Mouse (Mus musculus): ENCODE measurements at regions not wholly inside any gene's neighbourhood (a gene's known extent, or its start where the extent isn't known, plus 50 kb on each side); places are given as distances from the start of the nearest gene placed in this dataset.

GRCm38 (mm10) chr16:78707566-78707965 lies 131.1 kb upstream of the D16Ertd472e start:
- DNase-seq (ENCODE audit: extremely low read depth): no peak
- dilution Hi-C loops (cut with MboI; ENCODE audit: extremely low pct_ligation_motif_present, extremely low pct_unique_long_range_greater_than_20kb, low sequenced_read_pairs) (no loop called here), in situ Hi-C loops (cut with MboI; ENCODE audit: low pct_ligation_motif_present, low pct_unique_long_range_greater_than_20kb, low sequenced_read_pairs) (no loop called here)
- TF ChIP-seq PAX5 (IDR thresholded peaks at IDR 0.05; ENCODE audit: low read length) (no peak), HCFC1 (IDR thresholded peaks at IDR 0.05; ENCODE audit: low read depth, low read length) (no peak), MAZ (IDR thresholded peaks at IDR 0.05; ENCODE audit: low read depth, low read length) (no peak), POLR2A (IDR thresholded peaks at IDR 0.05; ENCODE audit: low read depth, low read length) (no peak), MEF2A (IDR thresholded peaks at IDR 0.05; ENCODE audit: borderline replicate concordance, low read depth, low read length) (no peak)
- Histone ChIP-seq H3K9me3 (replicated peaks; ENCODE audit: low read length) (no peaks in the 10 kb centered on the region), H3K4me3 (replicated peaks in 1 of 3; ENCODE audit: low read depth in 2 of 3, low read length in 2 of 3, poor library complexity in 1 of 3) (no peak overlapping the region), H3K27me3 (replicated peaks) (no peaks in the 10 kb centered on the region), H3K4me1 (ENCODE audit: control insufficient read depth in 1 of 2, insufficient read depth in 2 of 2) (no peaks in the 10 kb centered on the region; a peak in 1 of 4 replicates), H3K79me2 (replicated peaks; ENCODE audit: control insufficient read depth, extremely low read depth, insufficient read depth, poor library complexity, severe bottlenecking) (no peaks in the 10 kb centered on the region), H3K27ac (ENCODE audit: insufficient read depth, low read depth) (no peak overlapping the region), H3K36me3 (replicated peaks in 1 of 2; ENCODE audit: control insufficient read depth in 1 of 2, insufficient read depth in 1 of 2, low read length in 1 of 2) (no peaks in the 10 kb centered on the region), H3K4me2 (ENCODE audit: insufficient read depth, low read depth, poor library complexity, severe bottlenecking) (no peak overlapping the region), H3K9ac (ENCODE audit: insufficient read depth, low read depth) (no peak overlapping the region)

DNA sequence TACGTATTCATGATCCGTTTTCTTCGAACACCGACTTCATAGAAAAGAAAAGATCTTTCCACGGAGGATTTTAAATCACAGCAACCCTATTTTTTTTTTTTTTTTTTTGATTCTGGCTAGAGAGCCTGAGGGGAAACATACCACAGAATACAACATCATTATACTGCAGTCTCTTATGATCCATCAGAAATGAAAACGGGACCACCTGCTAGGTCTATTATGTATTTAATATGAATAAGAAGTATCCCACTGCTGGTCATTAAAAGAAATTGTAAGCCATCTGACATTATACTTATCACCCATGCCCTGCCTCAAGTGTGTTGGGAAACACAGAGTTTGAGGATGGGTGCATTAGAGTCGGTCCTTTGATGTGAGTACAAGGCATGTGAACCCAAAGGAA lies 130.7 kb upstream of the D16Ertd472e start:
- TF ChIP-seq POLR2A (IDR thresholded peaks at IDR 0.05; ENCODE audit: low read depth, low read length) (no peak), ZKSCAN1 (IDR thresholded peaks at IDR 0.05; ENCODE audit: borderline replicate concordance, low read depth, low read length) (no peak), RCOR1 (conservative IDR thresholded peaks at IDR 0.05; ENCODE audit: low read depth, low read length) (no peak), EP300 (IDR thresholded peaks at IDR 0.05; ENCODE audit: low read length) (no peak), SMC3 (IDR thresholded peaks at IDR 0.05; ENCODE audit: low read depth, low read length) (no peak), MEF2A (IDR thresholded peaks at IDR 0.05; ENCODE audit: borderline replicate concordance, low read depth, low read length) (no peak), USF1 (IDR thresholded peaks at IDR 0.05; ENCODE audit: low read depth, low read length) (no peak), SIN3A (IDR thresholded peaks at IDR 0.05; ENCODE audit: low read length) (no peak), ETS1 (conservative IDR thresholded peaks at IDR 0.05; ENCODE audit: low read depth, low read length) (no peak), TBP (conservative IDR thresholded peaks at IDR 0.05; ENCODE audit: low read depth, low read length) (no peak)
- no peak overlapping the region for H3K27ac ChIP-seq (ENCODE audit: insufficient read depth, low read depth)
- H3K9ac ChIP-seq (ENCODE audit: insufficient read depth, low read depth): no peak overlapping the region
- in situ Hi-C loops (cut with MboI; ENCODE audit: low pct_ligation_motif_present, low pct_unique_long_range_greater_than_20kb, low sequenced_read_pairs): no loop called here
- no peaks in the 10 kb centered on the region for H3K27me3 ChIP-seq (replicated peaks)
- no peaks in the 10 kb centered on the region; a peak in 1 of 4 replicates for H3K4me1 ChIP-seq (ENCODE audit: control insufficient read depth in 1 of 2, insufficient read depth in 2 of 2)
- no peak overlapping the region for H3K4me2 ChIP-seq (ENCODE audit: insufficient read depth, low read depth, poor library complexity, severe bottlenecking)
- no peak for DNase-seq (ENCODE audit: extremely low read depth)
- H3K36me3 ChIP-seq (replicated peaks in 1 of 2; ENCODE audit: control insufficient read depth in 1 of 2, insufficient read depth in 1 of 2, low read length in 1 of 2): no peaks in the 10 kb centered on the region
- H3K4me3 ChIP-seq (replicated peaks in 1 of 3; ENCODE audit: low read depth in 2 of 3, low read length in 2 of 3, poor library complexity in 1 of 3): no peak overlapping the region
- no peaks in the 10 kb centered on the region for H3K9me3 ChIP-seq (replicated peaks; ENCODE audit: low read length)
- dilution Hi-C loops (cut with MboI; ENCODE audit: extremely low pct_ligation_motif_present, extremely low pct_unique_long_range_greater_than_20kb, low sequenced_read_pairs): no loop called here
- H3K79me2 ChIP-seq (replicated peaks; ENCODE audit: control insufficient read depth, extremely low read depth, insufficient read depth, poor library complexity, severe bottlenecking): no peaks in the 10 kb centered on the region

DNA sequence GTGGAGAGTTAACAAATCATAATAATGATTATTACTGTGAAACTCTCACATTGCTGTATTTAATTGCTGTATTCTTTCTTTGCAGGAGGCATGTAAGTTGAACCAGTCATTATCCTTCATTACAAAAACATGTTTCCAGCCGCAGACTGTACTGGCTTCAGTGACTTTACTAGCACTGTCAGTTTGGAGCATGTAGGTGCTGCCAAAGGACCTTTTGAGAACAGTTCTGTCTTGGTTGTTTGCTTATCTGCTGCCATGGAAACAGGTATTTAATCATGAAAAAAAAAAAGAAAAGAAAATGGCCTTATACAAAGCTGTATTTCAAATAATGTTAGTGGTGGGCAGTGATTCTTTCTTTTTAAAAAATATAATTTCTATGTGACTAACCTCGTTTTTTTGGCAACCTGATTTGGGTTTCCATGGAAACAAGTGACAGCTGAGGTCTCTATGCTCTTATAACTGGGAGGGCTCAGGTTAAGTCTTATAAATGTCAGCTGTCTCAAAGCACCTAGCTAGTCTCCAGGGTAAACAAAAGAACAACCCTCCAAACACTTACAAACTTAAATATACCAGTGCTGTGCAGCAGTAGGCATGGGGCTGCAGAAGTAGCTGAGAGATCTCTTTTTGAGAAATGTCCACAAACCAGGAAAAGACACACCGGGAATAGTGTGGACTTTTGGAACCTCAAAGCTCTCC lies 121.2 kb upstream of the D16Ertd472e start:
- Histone ChIP-seq H3K9ac (ENCODE audit: insufficient read depth, low read depth) (no peak overlapping the region), H3K79me2 (replicated peaks; ENCODE audit: control insufficient read depth, extremely low read depth, insufficient read depth, poor library complexity, severe bottlenecking) (no peaks in the 10 kb centered on the region), H3K9me3 (replicated peaks; ENCODE audit: low read length) (no peaks in the 10 kb centered on the region), H3K36me3 (replicated peaks in 1 of 2; ENCODE audit: control insufficient read depth in 1 of 2, insufficient read depth in 1 of 2, low read length in 1 of 2) (no peaks in the 10 kb centered on the region), H3K4me1 (ENCODE audit: control insufficient read depth in 1 of 2, insufficient read depth in 2 of 2) (0 out of 4 replicates have a peak, but pooled peaks cover 0 to 2% of the 10 kb centered on the region in 2 experiments), H3K27me3 (replicated peaks) (peaks cover 2% of the 10 kb centered on the region), H3K27ac (ENCODE audit: insufficient read depth, low read depth) (no peak overlapping the region), H3K4me2 (ENCODE audit: insufficient read depth, low read depth, poor library complexity, severe bottlenecking) (no peak overlapping the region), H3K4me3 (replicated peaks in 1 of 3; ENCODE audit: low read depth in 2 of 3, low read length in 2 of 3, poor library complexity in 1 of 3) (no peak overlapping the region)
- DNase-seq (ENCODE audit: extremely low read depth): no peak
- dilution Hi-C loops (cut with MboI; ENCODE audit: extremely low pct_ligation_motif_present, extremely low pct_unique_long_range_greater_than_20kb, low sequenced_read_pairs) (no loop called here), in situ Hi-C loops (cut with MboI; ENCODE audit: low pct_ligation_motif_present, low pct_unique_long_range_greater_than_20kb, low sequenced_read_pairs) (no loop called here)
- TF ChIP-seq MYC (IDR thresholded peaks at IDR 0.05; ENCODE audit: low read depth, low read length): no peak
- TF ChIP-seq TBP (conservative IDR thresholded peaks at IDR 0.05; ENCODE audit: low read depth, low read length): no peak
- no peak for TF ChIP-seq HCFC1 (IDR thresholded peaks at IDR 0.05; ENCODE audit: low read depth, low read length)
- no peak for TF ChIP-seq RAD21 (IDR thresholded peaks at IDR 0.05; ENCODE audit: low read depth, low read length)
- TF ChIP-seq KAT2A (IDR thresholded peaks at IDR 0.05; ENCODE audit: insufficient replicate concordance, low read length): no peak
- TF ChIP-seq POLR2A (IDR thresholded peaks at IDR 0.05; ENCODE audit: low read depth, low read length): no peak
- no peak for TF ChIP-seq CTCF (conservative IDR thresholded peaks at IDR 0.05 in 1 of 2, IDR thresholded peaks at IDR 0.05 in 1 of 2; ENCODE audit: low read depth in 2 of 2, low read length in 2 of 2)
- TF ChIP-seq POLR2AphosphoS2 (IDR thresholded peaks at IDR 0.05; ENCODE audit: low read depth, low read length): no peak
- TF ChIP-seq UBTF (IDR thresholded peaks at IDR 0.05; ENCODE audit: low read depth, low read length): no peak
- no peak for TF ChIP-seq ETS1 (conservative IDR thresholded peaks at IDR 0.05; ENCODE audit: low read depth, low read length)
- no peak for TF ChIP-seq CHD1 (IDR thresholded peaks at IDR 0.05; ENCODE audit: low read depth, low read length)
- no peak for TF ChIP-seq GABPA (IDR thresholded peaks at IDR 0.05; ENCODE audit: insufficient replicate concordance, low read depth, low read length)
- no peak for TF ChIP-seq SMC3 (IDR thresholded peaks at IDR 0.05; ENCODE audit: low read depth, low read length)
- no peak for TF ChIP-seq ZKSCAN1 (IDR thresholded peaks at IDR 0.05; ENCODE audit: borderline replicate concordance, low read depth, low read length)
- no peak for TF ChIP-seq TCF12 (IDR thresholded peaks at IDR 0.05; ENCODE audit: low read depth, low read length)
- no peak for TF ChIP-seq ZNF384 (IDR thresholded peaks at IDR 0.05; ENCODE audit: low read depth, low read length)
- TF ChIP-seq RCOR1 (conservative IDR thresholded peaks at IDR 0.05; ENCODE audit: low read depth, low read length): no peak
- TF ChIP-seq EP300 (IDR thresholded peaks at IDR 0.05; ENCODE audit: low read length): no peak
- TF ChIP-seq ZMIZ1 (IDR thresholded peaks at IDR 0.05; ENCODE audit: low read depth, low read length): no peak

Data from CH12.LX (cell line).